Mouse (Mus musculus): ENCODE results near the gene 1500011B03Rik.

GRCm38 (mm10) chr5:114801049-114801448 is 22.2 kb downstream of the 1500011B03Rik start:
- no peak for TF ChIP-seq CTCF (IDR thresholded peaks at IDR 0.05; ENCODE audit: control insufficient read depth, insufficient read depth, insufficient replicate concordance, low read depth, low read length)
- no peak for TF ChIP-seq POLR2A (IDR thresholded peaks at IDR 0.05; ENCODE audit: control insufficient read depth, low read depth, low read length)

Data from testis, adult 2 months (tissue).